Mouse (Mus musculus): ENCODE data around the gene Arg1. TPM values are rescaled to one million over a fixed set of nuclear protein-coding genes. Genes with fewer than 3 reads are reported as not detected.

Gene Arg1
- total RNA-seq (2022): under 1 TPM in 1 of 4 experiments, not detected in 3; 0.83 TPM

DNA sequence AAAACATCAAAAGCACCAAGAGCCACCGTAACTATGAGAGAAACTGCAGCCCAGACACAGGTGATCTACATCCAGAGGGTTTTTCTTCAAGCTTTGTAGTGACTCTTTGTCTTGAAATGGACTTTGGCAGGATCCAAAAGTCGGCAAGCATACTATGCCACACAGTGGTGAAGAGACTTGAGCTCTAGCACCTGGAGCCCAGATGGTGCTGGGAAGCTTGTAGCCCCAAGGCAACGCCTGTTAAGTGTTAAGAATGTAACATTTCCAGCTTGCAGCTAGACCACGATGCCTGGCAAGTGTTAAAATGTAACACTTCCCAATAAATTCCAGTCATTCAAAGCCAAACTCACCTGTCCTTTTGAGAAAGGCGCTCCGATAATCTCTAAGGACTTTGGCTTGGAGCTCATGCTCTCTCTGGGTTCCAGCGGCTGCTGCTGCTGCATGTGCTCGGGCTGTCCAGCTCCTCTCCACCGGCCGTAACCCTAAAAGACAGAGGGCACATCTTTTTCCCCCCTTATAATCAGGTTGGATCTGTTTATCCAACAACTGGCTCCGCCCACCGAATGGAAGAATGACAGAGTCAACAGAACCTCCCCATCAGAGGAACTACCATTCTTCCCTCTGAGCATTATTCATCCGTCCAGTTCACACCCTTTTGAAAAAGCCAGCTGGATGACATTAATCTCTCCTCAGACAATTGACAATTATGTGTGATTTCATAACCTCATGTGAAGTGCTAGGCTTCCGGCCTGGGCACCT is at the start of gene Arg1:
Gene Arg1 (minus strand): TSS at position 523 of the 759 bp plus-strand sequence.
- no peak for DNase-seq (ENCODE audit: low spot score in 2 of 2)

DNA sequence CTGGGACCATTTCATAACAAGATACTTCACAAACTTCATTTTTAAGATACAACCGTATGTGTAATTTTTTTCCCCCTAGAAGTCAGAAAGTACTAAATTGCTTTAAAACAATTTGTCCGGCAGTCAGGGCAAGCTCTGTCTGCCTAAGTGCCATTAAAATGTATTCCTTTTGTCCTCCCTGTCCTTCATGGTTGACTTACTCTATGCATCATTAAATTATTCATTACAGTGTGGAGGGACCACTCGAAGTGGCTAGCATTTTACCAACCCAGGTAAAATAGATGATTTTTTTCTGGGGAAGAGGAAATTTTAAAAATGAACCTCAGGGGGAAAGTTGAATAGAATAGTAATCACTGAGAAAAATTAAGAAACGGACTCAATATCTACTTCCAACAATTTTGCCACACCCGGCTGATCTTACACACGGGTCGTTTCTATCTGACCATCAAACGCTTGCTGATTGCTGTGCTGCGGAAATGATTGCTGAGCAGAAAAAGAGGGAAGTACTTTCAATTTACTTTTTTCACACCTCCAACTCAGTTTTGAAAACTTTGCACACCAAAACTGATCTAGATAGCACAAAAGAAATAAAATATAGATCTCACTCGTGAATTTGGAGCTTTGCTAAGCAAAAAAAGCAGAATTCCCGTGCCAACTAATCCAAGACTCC is 46.7 kb upstream of the Arg1 start:
- no peak for DNase-seq (ENCODE audit: low spot score in 2 of 2)

DNA sequence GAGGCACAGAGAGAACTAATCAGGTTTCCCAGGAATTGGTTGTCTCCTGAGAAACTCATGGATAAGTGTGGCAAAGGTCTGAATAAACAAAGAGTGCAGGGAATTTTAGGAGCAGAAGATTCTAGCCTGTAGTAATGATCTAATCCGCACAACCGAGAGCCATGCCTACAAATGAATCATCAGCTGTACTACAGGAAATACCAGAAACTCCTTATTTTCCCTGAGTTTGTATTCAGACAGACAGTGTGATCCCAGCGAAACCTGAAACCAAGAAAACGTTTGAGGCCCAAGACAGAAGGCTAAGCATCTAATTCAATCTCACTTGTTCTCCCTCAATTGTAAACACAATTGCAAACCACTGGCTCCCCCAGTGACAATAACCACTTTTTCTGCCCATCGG is 46.1 kb upstream of the Arg1 start:
- DNase-seq (ENCODE audit: low spot score in 2 of 2): no peak

DNA sequence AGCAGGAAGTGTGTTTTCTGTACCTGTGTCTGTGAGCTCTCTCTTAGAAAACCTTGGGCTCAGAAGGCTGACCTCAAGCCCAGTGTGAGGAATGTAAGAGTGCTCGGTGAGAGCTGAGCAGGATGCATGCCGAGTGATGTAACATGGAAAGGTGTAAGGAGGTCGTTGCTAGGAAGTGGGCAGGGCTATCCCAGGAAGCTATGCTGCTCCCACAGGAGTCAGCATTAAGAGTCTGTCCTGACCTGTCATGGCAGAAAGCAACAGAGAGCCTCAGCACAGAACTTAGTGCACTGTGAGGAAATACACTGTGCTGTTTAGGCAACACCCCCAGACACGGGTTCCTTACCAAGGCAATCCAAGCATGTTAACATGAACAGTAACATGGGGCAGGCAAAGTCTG is 45.6 kb upstream of the Arg1 start:
- no peak for DNase-seq (ENCODE audit: low spot score in 2 of 2)

DNA sequence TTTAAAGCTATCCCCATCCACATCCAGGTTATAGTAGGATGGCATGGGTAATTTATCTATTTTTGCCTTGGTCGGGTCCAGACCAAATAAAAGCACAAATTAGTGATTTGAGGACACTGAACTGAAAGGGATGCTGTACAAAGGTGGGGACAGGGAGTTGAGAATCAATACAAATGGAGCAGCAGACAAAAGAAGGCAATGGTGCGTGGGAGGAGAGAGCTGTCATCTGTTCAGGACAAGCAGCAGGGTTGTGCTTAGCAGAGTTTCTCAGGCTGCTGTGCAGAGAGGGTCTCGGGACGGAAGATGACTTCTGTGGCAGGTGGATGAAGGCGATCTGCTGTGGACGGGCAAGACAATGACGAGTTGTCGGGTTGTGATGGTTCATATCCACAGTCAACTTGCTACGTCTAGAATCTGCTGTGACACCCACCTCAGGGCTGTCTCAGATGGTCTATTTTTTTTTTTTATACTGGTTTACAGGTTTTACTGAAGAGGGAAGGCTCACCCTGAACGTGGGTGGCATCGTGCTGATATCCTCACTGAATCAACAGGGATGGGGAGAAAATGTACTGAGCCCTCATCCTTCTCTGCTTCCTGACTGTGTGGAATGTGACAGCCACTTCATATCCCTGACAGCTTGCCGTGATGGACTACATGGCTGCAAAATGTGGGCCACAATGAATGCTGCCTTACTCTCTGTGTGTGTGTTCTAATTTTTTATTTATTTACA is 38.7 kb upstream of the Arg1 start:
- no peak for DNase-seq (ENCODE audit: low spot score in 2 of 2)

DNA sequence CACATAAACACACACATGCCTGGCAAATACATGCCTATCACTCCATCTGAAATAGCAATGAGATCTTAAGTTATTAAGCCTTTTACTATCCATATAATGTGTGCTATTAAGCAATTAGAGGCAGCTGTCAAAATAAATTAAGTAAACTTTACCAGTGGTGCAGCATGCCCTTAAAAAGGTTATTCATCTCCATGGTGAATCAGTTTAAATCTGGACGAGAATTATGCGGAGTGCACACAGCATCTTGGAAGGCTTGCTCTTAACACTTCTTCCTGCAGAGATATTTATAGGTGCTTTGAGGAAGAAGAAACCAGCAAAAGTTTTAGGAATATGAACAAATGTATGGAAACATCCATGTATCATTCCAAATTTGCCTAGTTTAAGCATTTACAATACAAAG is 34.6 kb upstream of the Arg1 start:
- DNase-seq (ENCODE audit: low spot score in 2 of 2): no peak

DNA sequence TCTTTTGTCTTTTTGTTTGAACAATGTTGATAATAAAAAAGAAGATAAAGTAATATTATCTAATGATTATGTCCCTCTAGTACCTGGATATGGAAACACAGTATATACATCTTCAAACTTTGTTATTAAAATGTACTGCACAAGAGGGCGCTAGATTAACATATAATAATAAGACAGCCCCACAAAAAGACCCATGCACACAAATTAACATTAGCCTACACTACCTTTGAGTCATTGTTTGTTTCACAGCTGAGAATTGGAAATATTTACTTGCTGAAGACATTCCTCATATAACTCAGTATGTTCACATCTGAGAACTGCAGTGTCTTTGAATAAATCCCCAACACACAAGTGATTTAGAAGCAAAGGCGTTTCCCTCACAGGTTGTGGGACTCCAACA is 33.8 kb upstream of the Arg1 start:
- no peak for DNase-seq (ENCODE audit: low spot score in 2 of 2)

DNA sequence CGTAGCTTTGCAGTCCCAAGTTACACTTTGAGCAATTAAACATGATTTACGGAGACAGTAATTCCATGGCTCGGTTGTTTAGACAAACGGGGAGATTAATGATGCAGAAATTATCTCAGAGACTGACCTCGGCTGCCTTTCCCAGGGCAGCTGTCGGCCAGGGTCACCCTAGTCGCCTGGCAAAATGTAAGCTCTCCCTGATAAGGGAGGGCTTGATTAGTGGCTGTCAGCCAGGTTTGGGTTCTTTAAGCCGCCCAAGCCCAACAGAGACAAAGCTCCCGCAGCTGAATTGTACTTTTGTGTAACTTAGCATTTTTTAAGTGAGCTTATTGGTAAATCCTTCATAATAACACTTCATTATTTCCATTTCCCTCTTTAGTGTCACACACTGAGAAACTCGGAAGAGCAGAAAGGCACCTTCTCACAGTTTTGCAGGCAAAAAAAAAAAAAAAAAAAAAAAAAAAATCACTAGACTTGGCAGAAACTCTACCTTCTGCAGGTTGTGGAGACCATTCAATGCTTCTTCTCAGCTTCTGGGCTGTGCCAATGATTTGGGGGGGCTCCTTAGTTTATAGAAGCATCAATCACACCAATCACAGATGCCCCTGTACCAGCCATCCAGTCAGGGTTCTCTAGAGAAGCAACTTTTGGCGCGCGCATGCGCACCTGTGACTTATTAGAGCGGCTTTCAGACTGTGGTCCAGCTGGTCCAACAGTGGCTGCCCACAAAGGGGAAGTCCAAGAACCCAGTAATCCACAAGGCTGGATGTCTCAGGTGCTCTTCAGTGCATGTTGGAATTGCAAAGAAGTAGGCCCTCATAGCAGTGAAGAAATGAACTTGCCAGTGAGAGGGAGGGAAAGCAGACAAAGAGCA is 32.0 kb upstream of the Arg1 start:
- no peak for DNase-seq (ENCODE audit: low spot score in 2 of 2)

DNA sequence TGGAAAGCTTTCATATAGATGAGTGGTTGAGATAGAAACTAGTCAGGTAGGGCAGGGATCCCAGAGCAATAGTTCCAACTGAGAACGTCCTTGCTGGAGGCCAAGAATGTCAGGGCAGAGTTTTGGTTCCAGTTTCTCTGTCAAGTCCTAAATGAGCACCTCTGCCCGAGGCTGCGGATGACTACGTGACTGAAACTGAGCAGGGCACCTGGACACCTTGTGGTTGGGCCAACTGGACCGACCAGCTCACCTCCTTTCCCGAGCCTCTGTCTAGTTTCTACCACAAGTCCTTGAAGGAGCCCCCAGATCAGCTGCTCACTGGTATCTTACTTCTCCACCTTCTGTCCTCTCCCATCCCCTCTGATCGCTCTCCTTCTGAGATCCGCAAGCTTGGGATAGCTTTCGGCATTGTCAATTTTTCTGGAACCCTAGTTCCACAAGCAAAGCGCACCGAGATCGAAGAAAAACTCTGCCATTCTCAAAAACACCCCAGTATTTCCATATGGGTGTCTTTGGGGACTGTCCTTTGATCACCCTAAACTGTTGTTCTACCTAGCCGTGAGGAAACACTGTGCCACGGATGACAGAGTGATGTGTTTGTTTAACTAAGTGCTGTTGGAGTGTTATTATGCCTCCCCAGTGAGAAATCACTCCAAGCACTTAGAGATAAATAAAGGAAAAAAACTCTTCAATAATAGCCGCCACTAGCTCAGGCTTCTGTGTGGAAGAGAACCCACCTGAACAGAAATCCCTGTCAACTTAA is 31.2 kb upstream of the Arg1 start:
- no peak for DNase-seq (ENCODE audit: low spot score in 2 of 2)

DNA sequence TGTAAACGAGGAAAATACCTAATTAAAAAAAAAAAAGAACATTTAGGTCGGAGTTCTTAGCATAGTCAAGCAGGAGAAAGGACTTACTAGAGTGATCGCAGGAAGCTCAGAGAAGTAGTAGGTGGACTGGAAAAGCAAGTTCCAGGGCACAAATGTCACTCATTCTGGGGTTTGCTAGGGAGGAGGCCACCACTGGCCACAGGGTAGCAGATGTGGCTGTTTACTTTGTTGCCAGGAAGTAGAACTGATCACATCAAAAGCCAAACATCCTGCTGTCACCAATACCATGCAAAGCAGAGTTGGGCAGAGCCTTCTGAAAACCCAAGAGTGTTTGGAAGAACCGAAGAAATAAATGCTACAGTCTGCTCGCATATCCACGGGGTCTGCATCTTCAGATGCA is 26.6 kb upstream of the Arg1 start:
- DNase-seq (ENCODE audit: low spot score in 2 of 2): no peak

DNA sequence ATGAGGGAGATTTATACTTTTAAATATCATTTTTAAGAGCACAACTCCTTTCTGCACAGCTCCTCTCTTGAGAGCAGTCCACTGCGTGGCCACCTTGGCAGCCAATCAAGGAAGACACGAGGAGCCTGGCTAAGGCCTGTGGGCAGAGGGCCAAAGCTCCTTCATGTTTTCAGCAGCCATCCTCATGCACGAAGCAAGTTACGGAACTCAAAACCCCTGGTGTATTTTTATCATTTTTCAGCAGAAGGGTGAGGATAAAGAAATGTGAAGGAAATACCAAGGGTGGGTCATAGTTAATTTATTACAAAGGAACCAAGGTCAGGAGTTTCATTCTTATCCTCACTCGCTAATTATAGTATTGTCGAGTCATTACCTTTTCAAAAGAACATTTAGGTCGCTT is 25.3 kb upstream of the Arg1 start:
- peak in 1 of 2 experiments; percentile 7 for DNase-seq (ENCODE audit: low spot score in 2 of 2)

DNA sequence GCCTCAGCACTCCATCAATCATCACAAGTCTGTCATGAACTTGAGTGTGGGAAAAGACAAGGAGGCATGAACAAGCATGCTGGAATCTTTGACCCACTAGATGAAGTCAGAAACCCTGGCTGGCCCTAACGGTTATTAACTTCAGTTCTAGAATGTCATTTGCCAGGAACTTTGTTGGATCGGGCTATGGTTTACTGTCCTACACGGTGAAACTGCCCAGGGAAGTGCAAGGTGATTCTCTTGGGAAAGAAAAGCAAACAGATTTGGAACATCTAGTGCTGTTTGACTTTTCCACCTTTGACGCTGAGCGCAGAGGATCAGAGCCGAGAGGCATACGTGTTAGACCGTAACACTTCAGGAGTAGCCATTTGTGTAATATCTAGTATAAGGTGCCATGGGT is 24.3 kb upstream of the Arg1 start:
- DNase-seq (ENCODE audit: low spot score in 2 of 2): no peak

DNA sequence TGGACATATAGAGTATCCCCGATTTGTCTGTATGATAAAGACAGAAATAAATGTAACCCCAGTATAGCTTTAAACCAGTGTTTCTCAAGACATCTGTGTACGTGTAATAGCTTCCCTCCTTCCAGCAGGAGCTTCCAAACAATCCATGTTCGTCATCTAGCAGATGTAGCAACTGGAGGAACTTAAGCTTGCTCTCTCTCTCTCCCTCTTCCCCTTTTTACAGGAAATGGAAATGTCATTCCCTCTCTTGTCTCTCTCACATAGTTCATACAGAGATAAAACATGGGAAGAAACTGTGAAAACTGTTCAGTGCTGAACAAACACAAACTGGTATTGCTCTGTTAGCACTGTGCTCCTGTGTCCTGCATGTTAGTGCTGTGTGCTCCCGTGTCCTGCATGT is 22.9 kb upstream of the Arg1 start:
- no peak for DNase-seq (ENCODE audit: low spot score in 2 of 2)

DNA sequence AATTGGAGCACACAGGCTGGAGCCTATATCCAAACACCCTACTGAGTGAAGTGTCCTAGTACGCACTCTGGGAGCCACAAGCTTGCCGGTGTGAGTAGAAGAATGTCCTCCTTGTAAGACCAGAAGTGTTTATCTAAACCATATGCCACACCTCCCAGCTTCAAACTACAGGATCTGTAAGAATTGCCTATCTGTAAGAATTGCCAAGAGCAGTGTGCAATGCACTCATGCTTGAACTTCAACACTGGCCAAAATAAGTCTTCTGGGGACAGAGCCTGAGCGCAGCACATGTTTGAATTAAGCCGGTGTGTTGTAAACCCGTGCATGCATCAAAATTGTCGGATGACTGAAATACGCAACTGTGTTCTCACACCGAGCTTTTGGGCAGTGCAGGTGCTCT is 21.0 kb upstream of the Arg1 start:
- no peak for DNase-seq (ENCODE audit: low spot score in 2 of 2)

DNA sequence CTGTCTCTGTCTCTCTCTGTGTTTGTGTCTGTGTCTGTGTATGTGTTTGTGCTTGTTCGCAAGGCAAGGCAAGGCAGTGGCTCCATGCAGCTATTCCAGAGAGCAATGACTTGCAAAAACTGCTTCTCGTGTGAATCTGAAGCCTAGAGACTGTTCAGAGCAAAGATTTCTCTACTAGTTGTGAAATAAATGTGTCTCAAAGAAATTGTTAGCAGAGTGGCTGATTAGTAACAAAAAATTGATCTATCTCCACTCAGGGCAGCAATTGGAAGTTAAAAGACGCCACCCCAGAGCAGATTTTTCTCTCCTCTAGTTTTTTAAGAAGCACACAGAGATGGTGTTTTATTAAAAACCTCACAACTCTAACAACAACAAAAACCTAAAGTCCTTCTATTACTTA is 20.6 kb upstream of the Arg1 start:
- DNase-seq (ENCODE audit: low spot score in 2 of 2): no peak

DNA sequence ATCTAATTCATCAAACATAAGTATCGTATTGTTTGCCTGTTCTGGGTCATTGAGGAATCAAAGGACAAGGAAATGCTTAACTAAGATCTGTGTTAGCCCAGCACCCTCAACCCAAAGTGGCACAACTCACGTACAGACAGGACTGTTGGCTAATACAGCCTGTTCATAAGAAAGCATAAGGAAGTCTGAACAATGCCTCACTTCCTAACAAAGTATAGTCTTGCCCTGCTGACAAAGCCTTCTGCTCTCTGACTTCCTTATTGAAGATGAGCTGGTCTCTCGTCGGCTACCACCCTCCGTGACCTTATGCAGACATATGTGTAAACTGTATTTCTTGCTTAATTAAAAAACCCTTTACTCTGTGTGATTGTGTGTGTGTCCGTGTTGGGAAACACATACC is 2.9 kb upstream of the Arg1 start:
- no peak for DNase-seq (ENCODE audit: low spot score in 2 of 2)

DNA sequence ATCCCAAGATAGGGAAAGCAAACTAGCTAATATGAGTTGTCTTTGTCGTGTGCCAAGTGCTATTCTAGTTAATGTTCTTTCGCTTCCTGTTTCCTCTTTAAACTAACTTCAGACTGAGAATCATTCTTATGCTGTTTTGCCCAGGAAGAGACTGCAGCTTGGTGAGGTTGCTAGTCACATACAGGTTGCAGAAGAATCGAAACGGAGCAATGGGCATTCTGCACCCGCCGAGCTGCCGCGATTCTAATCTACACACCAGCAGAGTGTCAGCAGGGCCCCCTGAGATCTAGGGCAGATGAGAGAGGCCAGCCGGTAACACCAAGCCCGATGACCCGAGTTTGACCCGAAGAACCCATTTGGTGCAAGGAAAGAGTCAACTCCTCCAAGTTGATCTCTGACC is 788 bp upstream of the Arg1 start:
- DNase-seq (ENCODE audit: low spot score in 2 of 2): no peak

DNA sequence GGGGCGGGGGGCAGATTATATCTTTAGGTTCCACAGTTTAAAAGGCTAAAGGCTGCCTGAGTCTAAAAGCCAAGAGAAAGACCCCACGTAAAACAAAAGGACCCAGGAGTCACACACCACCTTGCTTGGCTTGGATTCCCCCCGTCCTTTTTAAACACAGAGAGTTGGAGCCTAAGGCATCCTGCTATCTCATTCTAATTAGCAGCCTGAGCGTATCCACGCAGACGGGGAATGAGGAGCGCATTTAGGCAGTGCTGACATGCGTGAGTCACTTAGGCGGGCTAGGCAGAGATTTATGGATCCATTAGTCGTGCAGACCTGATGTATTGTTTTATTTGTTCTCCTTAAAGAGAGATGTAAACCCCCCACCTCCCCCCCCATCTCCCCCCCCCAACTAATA is 904 bp downstream of the Arg1 start:
- no peak for DNase-seq (ENCODE audit: low spot score in 2 of 2)

DNA sequence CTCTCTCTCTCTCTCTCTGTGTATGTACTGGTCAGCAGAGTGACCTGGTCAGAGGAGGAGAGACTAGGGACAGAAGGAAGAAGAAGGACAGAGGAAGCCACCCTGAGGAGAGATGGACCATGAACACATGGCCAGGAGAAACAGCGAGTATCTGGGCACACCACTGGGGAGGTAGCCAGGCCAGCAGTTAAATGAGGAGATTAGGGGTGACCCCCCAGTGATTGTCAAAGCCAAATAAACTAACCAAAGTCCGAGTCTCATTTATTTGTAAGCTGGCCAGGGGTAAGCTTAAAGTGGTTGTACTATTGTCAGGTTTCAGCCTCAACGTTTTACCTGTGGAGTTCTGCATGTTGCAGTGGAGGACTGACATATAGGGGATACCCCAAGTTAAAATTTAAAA is 3.0 kb downstream of the Arg1 start:
- no peak for DNase-seq (ENCODE audit: low spot score in 2 of 2)

DNA sequence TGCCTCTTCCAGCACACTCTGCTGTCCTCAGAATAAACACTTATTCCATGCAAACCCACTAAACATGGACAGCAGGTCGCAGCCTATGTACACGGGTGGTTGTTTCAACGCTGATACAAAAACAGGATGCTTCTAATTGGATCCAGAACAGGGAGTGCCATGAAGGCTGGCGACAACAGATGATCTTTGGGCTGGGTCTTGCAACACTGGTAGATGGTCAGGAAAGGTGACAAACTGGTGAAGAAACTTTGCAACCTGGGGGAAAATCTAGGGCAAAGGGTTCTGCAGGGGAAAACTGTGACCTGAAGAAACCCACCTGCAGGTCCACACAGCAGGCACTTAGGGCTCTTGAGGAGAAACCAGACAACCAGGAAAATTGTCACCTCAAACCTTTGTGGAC is 4.3 kb downstream of the Arg1 start:
- DNase-seq (ENCODE audit: low spot score in 2 of 2): no peak

DNA sequence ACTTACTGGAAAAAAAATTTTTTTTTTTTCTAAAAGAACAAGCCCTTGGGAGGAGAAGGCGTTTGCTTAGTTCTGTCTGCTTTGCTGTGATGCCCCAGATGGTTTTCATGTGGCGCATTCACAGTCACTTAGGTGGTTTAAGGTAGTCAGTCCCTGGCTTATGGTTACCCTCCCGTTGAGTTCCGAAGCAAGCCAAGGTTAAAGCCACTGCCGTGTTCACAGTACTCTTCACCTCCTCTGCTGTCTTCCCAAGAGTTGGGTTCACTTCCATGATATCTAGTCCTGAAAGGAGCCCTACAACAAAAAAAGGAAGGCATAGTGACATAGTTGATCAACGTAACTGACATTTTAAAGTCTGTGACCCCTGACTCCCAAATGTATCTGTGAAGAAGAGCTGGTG is 11.8 kb downstream of the Arg1 start:
- no peak for DNase-seq (ENCODE audit: low spot score in 2 of 2)

Data from gastrocnemius, adult 8-10 months (tissue).